Mouse (Mus musculus) urinary bladder, adult 18-20 months (tissue): ENCODE measurements at regions not wholly inside any gene's neighbourhood (a gene's known extent, or its start where the extent isn't known, plus 50 kb on each side); places are given as distances from the start of the nearest gene placed in this dataset.
"Not testable (repeated sequence)": the region's sequence is repeated elsewhere in the genome, so short reads cannot be mapped to it uniquely, and the experiment has no call there.

Source experiments
- DNase-seq, 2 experiments: peaks; one replicate each; pipeline ENCODE4 v3.0.0; 2022; ENCODE audit warnings: low spot score in 2 of 2, mixed read lengths in 2 of 2

DNA sequence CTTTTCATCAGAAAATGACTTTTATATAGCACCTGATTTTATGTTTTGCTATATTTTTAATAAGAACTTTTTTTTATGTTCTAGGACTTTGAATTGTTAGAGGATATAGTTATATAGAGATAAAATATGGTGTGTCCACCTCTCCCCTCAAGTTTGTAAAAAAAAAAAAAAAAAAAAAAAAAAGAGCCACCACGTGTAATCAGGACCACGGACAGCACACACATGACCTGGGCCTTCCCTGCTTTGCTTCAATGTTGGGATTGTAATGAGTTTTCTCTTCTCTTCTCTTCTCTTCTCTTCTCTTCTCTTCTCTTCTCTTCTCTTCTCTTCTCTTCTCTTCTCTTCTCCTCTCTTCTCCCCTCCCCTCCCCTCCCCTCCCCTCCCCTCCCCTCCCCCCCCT, 78.5 kb downstream of the 1700010I14Rik start:
- not testable (repeated sequence) for DNase-seq

DNA sequence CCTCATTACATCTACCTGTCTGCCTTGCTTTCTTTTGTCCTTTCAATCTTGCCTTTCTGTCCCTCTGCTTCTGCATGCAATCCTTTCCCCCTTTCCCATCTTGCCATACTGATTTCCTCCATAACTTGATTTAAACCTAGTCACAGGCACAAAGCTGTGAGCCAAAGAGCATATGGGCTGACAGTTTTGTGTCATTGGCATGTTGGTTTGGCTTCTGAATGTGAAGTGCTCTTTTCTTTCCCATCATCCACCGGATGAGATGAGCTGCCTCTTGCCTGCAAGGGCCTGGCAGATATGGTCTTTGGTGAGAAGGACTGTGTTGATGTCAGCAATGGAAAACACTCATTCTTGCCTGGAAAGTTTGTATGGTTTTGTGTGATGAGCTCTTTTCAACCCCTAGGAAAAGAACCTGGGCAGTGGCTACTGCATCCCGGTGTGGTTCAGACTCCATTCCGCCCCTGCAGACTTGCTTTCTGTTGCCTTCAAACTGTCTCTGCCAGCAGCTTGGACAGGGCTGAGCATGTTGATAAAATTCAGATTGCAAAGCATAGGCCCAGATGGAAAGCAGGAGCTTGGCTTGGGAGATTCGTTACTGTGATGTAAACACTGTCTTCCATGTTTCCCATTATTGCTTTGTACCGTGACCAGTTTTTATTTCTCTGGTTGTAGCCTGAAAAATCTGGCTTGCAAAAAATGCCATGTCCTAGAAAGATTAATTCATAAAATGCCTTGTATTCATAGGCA, 80.9 kb downstream of the 1700010I14Rik start:
- DNase-seq, result no peak

DNA sequence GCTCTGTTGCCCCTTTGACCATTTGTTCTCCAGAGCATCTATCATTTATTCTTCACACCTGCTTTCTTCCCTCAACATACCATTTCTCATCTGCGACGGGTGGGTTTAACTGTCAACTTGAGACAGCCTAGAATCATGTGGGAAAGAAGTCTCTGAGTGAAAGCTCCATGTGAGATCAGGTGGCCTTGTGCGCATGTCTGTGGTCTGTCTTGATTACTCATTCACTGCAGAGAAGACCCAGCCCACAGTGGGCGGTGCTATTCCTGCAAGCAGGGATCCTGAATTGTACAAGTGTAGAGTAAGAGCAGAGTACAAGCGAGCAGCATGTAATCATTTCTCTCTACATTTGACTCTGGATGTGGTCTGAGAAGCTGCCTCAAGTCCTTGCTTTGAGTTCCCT, 95.5 kb downstream of the 1700010I14Rik start:
- no peak for DNase-seq

DNA sequence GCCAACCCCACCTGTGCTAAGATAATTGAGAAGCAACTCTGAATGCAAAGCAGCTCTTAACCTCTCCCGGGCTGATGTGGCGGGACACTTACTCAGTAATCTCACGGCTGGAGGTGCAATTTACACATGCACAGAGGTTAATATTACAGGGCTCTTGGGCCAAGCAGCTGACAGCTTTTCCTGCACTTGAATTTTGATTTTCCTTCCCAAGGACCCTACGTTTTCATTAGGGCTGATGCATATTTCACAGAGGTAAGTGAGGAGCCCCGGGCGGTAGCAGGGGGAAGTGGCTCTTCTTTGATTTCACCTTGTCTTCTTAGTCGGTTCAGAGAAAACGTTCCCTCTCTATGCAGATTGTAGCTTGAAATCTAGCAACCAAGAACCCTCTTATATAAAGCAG, 139.7 kb downstream of the 1700010I14Rik start:
- no peak for DNase-seq

DNA sequence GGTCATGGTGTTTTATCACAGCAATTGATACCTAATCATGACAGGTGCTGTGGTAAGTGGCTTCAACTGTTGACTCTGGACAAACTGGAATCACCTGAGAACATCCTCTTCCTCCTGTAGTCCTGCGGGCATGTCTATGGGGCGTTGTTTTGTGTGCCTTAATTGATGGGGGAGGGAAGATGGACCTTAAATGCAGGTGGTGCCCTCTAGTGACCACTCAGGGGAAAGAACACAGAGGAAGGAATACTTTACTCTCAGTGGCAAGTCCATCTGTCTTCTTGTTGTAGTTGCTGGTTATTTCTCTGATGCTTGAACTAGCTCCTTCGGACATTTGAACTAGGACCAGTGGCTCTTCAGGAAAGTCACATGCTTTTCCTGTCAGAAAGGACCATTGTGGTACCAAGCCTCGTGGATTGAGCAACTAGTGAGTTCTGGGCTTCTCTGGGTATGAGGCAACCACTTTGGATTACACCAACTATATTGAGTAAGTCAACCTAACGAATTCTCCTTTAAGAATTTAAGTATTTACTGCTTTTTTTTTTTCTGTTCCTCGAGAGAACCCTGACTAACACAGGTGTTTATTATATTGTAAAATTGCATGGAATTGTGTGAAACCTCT, 157.6 kb downstream of the 1700010I14Rik start:
- DNase-seq, result no peak

DNA sequence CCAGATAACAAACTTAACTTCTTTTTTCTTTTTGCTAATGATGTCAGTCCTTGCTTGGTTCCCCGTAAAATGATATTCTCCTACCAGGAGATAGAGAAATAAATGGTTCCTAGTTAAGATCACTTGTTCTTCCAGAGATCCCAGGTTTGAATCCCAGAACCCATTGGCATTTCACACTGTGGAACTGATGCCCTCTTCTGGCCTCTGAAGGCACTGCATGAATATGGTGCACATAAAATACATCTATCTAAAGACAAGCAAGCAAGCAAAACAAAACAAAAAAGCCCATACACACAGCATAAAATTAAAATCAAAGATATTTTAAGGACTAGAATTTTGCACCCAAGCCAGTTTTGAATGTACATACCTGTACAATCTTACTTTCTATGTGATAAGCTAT, 162.5 kb downstream of the 1700010I14Rik start:
- DNase-seq, result no peak

DNA sequence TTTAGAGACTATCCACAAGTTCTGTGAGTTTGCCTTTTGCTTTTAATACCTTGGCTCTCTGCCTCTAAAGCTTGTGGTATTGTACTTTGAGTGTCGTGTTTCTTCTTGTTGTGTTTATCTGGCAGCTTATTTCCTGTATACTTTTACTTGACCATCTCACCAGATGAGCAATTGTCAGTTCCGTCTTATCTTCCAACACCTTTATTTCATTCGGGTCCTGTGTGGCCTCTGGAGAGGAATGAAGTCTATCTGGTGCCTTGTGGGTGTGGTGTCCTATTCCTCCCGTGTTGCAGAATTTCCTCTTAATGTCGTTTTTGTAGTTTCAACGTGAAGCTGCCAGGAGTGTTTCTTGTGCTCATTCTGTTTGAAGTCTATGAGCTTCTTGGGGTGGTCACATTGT, 174.0 kb downstream of the 1700010I14Rik start:
- DNase-seq, result no peak

DNA sequence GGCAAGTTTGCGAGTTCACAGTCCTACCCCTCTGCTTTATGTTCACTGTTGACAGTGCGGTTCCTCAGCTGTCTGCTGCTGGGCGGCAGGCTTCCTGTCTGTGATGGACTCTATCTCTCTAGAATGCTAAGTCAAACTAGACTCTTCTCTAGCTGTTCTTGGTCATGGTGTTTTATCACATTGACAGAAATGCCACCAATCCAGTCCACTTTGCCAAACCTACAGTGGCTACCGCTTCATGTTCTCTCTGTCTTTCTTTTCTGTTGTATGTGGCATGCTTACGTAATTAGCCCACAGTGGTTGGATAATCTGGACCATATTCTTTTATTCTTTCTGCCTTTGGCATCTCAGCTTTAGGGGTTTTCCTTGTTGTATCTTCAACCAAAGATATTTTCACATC, 174.5 kb downstream of the 1700010I14Rik start:
- no peak for DNase-seq

DNA sequence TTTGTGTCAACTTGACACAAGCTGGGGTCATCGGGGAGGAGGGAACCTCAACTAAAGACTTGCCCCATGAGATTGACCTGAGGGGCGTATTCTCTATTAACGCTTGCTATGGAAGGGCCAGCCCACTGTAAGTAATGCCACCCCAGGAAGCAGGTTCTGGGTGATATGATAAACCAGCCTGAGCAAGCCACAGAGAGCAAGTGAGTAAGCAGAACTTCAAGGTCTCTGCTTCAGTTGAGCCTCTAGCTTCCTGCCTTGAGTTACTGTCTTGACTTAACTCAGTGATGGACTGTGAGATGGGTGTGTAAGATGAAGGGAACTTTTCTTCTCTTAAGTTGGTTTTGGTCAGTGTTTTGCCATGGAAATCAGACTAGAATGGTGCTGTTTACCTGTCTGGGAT, 175.2 kb downstream of the 1700010I14Rik start:
- no peak for DNase-seq

DNA sequence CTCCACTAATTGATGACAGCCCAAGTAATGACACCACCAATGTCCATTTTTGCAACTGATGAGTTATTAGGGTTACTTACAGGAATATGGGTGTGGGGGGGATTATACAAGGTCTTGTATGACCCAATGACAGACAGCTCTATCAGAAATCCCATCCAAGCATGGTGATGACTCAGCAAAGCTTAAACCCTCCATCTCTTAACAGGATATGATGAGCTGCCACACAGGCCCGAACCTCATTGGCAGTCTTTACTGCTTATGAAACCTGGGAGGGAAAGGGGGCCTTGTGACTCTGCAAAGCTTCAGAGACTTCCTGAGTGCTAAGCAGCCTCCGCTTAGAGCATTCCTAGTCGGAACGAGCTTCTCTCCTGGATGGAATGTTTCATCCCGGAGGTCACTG, 176.4 kb downstream of the 1700010I14Rik start:
- no peak for DNase-seq

DNA sequence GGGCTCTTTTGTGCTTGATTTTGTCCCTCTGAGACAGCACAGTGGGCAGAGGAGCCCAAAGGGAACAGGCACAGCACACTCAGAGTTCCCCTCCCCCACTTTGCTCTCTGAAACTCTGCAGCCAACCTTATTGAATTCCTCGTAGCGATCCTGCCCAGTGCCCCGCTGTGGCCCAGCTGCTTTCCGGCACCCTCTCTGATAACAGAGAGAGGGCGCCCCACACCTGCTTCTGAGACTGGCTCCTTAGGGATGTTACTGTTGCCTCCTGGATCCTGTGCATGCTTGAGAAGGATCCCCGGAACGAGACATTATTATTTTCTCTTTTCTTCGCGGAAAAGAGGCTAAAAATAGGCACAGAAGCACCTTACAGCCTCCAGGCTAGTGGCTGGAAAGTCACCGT, 179.0 kb downstream of the 1700010I14Rik start:
- DNase-seq, result no peak

DNA sequence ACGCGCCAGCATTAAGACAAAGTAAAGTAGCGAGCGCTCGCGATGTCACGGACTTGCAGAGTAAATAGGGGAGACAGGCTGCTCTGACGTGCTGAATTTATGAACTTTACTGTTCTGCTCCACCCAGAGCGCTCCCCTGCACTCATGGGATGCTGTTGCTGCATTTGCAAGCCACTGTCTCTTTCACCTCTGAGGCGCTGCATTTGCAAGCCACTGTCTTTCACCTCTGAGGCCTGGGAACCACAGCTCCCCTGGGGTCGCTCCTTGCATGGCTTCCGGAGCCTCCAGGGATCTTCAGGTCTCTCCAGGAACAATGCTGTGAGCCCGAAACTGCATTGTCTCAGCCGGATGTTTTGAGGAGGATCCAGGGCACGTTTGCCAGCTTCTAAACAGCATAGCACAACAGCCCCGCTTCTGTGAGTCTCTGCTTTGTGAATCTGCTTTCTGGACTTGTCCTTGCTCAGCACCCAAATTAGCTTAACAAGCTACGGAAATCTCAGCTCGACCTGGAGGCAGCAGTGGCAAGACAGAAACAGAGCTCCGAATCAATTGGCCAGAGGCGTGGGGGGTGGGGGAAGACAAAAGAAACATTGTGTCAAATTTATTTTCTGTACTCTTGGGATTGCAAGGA, 179.6 kb downstream of the 1700010I14Rik start:
- DNase-seq, result peak in 1 of 2 experiments; percentile 18

DNA sequence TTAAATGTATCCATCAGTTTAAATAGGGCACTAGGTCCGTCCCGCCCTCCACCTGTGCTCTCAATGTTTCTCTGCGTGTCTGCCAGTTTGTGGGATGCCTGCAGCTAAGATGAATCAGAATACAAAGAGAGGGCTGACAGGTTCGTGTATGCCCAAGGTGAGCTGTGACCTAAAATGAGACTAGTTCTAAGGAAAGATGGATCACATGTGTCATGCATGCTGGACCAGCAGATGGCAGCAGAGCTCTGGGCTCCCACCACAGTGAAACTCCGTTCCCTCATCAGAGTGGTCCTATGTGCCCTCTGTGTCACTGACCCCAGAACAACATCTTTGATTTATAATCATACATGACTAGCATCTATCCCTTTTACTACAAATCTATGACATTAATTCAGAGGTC, 180.3 kb downstream of the 1700010I14Rik start:
- DNase-seq, result peak in 1 of 2 experiments; percentile 38

DNA sequence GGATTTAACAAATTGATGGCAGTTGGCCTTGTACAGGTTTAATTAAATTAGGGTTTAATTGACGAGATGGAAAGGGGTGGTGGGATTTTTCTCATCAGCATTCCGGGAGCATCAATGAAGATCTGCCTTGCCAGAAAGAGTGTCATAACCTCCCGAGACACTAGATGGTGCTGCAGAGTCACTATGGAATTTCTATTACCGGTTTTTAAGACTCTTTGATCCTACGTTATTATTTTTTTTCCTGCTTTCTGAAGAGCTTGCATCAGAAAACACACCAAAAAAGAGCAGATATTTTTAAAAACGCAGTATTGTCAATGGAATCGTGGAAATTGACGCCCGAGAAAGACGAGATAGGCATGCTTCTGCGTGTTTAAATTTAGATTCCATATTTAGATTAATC, 181.2 kb downstream of the 1700010I14Rik start:
- peak in 1 of 2 experiments; percentile 11 for DNase-seq

DNA sequence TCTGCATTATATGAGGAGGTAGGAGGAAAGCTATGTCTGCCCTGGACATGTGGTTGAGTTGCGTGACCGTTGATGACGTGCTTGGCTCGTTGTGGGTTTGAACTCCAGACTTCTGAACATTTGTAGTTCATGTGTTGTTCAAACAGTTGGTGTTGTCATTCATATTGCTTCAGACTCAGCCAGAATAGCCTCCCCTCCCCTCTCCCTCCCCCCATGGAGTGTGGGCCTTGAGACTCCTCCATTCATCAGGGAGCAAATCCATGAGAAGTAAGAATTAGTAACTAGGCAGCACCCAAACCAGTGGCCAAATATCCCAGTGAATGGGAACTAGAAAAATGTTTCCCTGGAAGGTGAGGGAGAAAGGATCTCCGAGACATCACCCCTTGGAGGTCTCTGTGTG, 209.0 kb downstream of the 1700010I14Rik start:
- no peak for DNase-seq

DNA sequence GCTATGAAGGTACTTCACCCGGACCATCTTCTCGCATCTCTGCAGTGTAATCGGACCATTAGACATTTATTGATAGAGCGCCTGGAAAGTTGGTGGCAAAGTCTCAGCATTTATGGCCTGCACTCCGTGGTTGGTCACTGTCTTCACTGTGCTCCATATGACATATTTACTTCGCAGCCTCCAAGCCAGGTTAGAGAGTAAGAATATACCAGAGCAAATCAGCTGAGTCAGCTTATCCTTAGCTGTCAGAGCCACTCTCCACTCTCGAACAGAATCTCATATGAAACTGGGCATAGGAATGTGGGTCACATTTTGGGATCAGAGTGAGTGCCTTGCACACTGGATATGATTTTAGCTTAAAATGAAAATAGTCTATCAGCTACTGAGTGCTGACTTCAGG, 212.3 kb downstream of the 1700010I14Rik start:
- no peak for DNase-seq

DNA sequence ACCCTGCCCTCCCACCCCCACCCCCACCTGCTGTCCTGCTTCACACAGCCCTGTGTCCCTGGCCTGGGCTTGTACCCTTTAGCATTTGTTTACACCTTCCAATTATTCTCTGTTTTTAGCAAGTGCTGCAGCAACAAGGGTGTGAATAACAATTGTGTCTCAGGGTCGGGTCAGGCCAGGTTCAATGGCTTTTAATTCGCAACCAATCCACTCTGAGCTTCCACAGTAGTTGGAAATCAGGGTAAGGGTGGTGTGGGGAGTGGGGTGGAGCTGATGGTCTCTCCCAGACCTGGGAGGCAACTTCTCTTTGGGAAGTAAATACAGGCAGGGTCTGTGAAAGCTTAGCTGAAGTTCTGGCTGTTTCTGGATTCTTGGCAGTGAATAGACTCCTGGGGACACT, 214.4 kb downstream of the 1700010I14Rik start:
- DNase-seq, result no peak

DNA sequence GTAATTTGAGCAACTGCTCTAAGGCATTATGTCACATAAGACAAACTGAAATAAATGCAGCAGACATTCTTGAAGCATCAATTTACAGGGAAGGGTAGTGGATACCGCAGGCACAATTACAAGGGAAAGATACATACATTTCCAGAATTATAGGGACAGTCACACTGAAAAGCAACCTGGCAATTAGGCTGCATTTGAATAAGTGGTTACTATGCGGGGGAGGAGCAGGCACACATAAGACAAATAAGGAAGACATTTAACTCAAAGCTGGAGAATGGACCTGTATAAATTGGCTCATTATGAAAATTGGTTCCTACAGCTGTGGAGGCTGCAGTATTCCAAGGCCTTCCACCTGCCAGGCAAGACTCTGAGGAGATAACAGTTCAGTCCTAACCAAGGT, 211.2 kb upstream of the Gm17728 start:
- DNase-seq, result no peak

DNA sequence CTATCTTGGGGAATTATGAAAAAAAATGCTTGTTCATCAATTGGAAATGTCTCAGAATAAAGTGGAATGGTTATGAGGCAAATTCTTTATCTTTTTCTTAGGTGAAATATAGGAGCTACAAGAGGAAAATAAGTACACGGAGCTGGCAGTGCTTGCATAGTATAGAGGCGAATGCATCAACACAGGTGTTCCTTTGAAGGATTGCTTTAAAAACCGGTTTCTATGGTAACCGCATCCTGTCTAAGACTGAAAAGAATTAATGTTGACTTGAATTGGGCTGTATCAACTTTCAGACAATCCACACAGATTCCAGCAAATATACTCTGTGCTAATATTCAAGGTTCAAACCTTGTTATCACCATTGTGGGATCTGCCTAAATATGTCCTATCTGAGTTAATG, 198.8 kb upstream of the Gm17728 start:
- DNase-seq, result no peak

DNA sequence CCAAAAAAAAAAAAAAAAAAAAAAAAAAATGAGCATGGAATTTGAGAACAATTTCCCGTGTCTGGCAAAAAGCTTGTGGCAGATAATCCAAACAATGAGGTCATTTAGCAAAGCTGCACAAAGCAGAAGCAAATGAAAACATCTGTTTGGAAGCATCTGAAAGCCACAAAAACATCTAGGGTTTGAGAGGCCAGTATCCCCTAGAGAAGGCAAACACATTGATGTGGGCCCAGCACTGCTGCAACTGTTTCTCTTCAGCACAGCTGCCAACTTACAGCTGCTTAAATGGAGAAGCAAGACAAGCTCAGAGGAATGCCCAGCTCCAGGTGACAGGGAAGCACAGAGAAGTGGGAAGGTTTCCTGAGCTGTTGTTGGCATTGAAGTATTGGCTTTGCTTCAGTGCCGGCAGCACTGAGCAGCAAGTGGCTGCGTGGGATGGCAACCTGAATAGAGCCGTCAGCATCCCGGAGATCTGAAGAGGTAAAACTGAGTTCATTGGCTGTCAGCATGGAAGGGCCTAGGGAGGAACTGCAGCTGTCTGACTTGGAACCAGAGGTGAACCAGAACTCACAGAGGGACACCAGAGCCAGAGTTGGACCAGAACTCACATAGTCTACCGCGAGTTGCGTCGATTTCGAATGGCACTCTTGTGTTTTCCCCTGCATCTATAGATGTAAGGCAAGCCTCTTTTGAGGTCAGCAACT, 193.8 kb upstream of the Gm17728 start:
- no peak for DNase-seq

DNA sequence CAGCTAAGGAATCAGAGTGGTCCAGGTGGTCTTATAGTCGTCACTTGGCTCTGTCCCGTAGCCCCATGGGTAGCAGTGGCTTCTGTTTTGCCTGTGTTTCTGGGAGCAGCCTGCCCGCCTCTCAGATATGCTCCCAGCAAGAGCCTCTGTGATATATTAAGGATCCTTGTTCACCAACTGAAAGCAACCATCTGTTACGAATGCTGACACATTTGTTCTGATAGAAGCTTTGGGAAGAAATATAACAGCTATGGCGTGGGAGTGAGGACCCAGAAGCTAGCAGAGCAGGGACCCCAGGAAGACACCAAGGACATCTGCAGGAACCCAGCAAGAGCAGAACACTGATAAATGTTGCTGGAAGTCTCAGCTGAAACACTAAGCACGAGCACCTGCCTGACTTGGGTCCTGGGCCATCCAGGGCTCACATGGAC, 186.7 kb upstream of the Gm17728 start:
- DNase-seq, result no peak

DNA sequence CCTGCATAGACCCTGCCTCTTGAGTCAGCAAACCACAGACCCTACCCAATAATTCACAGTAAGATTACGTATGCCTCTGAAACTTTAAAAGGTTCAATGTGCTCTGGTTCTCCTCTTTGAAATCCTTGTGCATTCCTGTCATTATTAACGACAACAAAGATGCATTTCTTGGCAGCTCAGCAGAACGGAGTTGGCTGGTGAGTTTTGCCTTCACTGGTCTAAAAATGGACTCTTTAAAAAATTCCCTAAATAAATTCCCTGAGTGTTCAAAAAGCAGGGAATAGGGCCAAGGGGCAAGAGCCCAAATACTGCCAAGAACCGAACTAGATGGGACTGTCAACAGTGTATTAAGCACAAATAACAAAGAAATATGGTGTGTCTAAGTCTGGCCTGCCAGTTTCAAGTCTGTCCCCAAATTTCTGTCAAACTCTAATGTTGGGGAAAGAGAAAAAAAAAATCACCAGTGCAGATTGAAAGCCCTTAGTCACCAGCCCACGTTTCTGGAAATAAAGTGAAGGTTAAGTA, 163.2 kb upstream of the Gm17728 start:
- DNase-seq, result no peak
